Mouse (Mus musculus) hindbrain, embryonic 16.5 days (tissue): ENCODE measurements at regions not wholly inside any gene's neighbourhood (a gene's known extent, or its start where the extent isn't known, plus 50 kb on each side); places are given as distances from the start of the nearest gene placed in this dataset.

Experiments
- ATAC-seq: fragments of 200-750 bp; cut with Nextera tagmentation; 2 replicates; pipeline ENCODE4 v1.8.0; 2017; ENCODE audit warnings: moderate TSS enrichment, moderate library complexity
- H3K27ac ChIP-seq: fragments of 300-500 bp; sonication (generic); 2 replicates; pipeline ENCODE4 v1.5.1; 2014; ENCODE audit warnings: low read depth, mild to moderate bottlenecking, control low read depth, low read length, moderate library complexity
- H3K27me3 ChIP-seq: fragments of 300-500 bp; sonication (generic); replicated peaks from 2 replicates; pipeline ENCODE4 v1.6.1; 2014; ENCODE audit warnings: low read length; ENCODE audit not compliant: control insufficient read depth, insufficient read depth
- H3K36me3 ChIP-seq: fragments of 300-500 bp; sonication (generic); 2 replicates; pipeline ENCODE4 v1.6.1; 2014; ENCODE audit warnings: mild to moderate bottlenecking, low read length, moderate library complexity, mixed read lengths; ENCODE audit not compliant: control insufficient read depth, insufficient read depth
- H3K4me1 ChIP-seq: fragments of 300-500 bp; sonication (generic); 2 replicates; pipeline ENCODE4 v1.6.1; 2014; ENCODE audit warnings: low read depth, low read length; ENCODE audit not compliant: control insufficient read depth, insufficient read depth
- H3K4me2 ChIP-seq: fragments of 300-500 bp; sonication (generic); 2 replicates; pipeline ENCODE4 v1.6.1; 2014; ENCODE audit warnings: mild to moderate bottlenecking, low read length, control low read depth, moderate library complexity
- H3K4me3 ChIP-seq: fragments of 300-500 bp; sonication (generic); 2 replicates; pipeline ENCODE4 v1.5.1; 2014; ENCODE audit warnings: mild to moderate bottlenecking, low read length, control low read depth, moderate library complexity
- H3K9ac ChIP-seq: fragments of 300-500 bp; sonication (generic); 2 replicates; pipeline ENCODE4 v1.6.1; 2014; ENCODE audit warnings: low read depth, mild to moderate bottlenecking, control low read depth, low read length, moderate library complexity
- H3K9me3 ChIP-seq: fragments of 300-500 bp; sonication (generic); 2 replicates; pipeline ENCODE4 v1.6.1; 2014; ENCODE audit warnings: mild to moderate bottlenecking, low read length, moderate library complexity; ENCODE audit not compliant: control insufficient read depth
- WGBS: fragments of 180-500 bp; shearing (Covaris S2); extraction: QIAGEN DNeasy Blood & Tissue Kit; methylation state at CpG from one replicate; pipeline ENCODE4 v1.1.7; 2014; 5-methylcytosine and 5-hydroxymethylcytosine counted together

GRCm38 (mm10) chr3:134648727-134649445, 179.9 kb upstream of the Tacr3 start:
- no peaks in the 10 kb centered on the region for H3K36me3 ChIP-seq
- H3K27ac ChIP-seq, result no peak overlapping the region
- H3K9me3 ChIP-seq, result no peaks in the 10 kb centered on the region
- ATAC-seq, result peak; percentile 71
- H3K4me2 ChIP-seq, result no peak overlapping the region
- H3K4me3 ChIP-seq, result no peak overlapping the region
- H3K27me3 ChIP-seq, result no peaks in the 10 kb centered on the region
- no peaks in the 10 kb centered on the region for H3K4me1 ChIP-seq
- no peak overlapping the region for H3K9ac ChIP-seq
- WGBS, result 38% methylated on average over 3 of the region's 3 CpGs

- H3K4me2 ChIP-seq, result no peak overlapping the region
- no peaks in the 10 kb centered on the region for H3K4me1 ChIP-seq
- no peaks in the 10 kb centered on the region for H3K27me3 ChIP-seq
- peak; percentile 92; the same call in 1 of the 2 replicates for ATAC-seq
- no peaks in the 10 kb centered on the region for H3K9me3 ChIP-seq
- H3K27ac ChIP-seq, result no peak overlapping the region
- no peaks in the 10 kb centered on the region for H3K36me3 ChIP-seq
- H3K4me3 ChIP-seq, result no peak overlapping the region
- H3K9ac ChIP-seq, result no peak overlapping the region
- WGBS, result 28% methylated on average over 4 of the region's 4 CpGs
These were observed 174.8 kb upstream of the Tacr3 start for GRCm38 (mm10) chr3:134654051-134654450.

GRCm38 (mm10) chr3:134694893-134695292, 133.9 kb upstream of the Tacr3 start:
- Histone ChIP-seq H3K4me2 (no peak overlapping the region), H3K4me1 (no peaks in the 10 kb centered on the region), H3K27me3 (no peaks in the 10 kb centered on the region), H3K9me3 (no peaks in the 10 kb centered on the region), H3K27ac (no peak overlapping the region), H3K36me3 (no peaks in the 10 kb centered on the region), H3K9ac (no peak overlapping the region), H3K4me3 (no peak overlapping the region)
- peak; percentile 74 for ATAC-seq
- 65% methylated on average over 2 of the region's 2 CpGs for WGBS

- Histone ChIP-seq H3K27me3 (no peaks in the 10 kb centered on the region), H3K4me1 (no peaks in the 10 kb centered on the region), H3K4me3 (no peak overlapping the region), H3K4me2 (no peak overlapping the region), H3K27ac (no peak overlapping the region), H3K9me3 (no peaks in the 10 kb centered on the region), H3K9ac (no peak overlapping the region), H3K36me3 (no peaks in the 10 kb centered on the region)
- WGBS, result 31% methylated on average over 2 of the region's 2 CpGs
- ATAC-seq, result no peak
These were observed 110.2 kb upstream of the Tacr3 start for GRCm38 (mm10) chr3:134718620-134719019.

GRCm38 (mm10) chr3:134735684-134736083, 93.1 kb upstream of the Tacr3 start:
- Histone ChIP-seq H3K27me3 (no peaks in the 10 kb centered on the region), H3K9me3 (no peaks in the 10 kb centered on the region), H3K36me3 (no peaks in the 10 kb centered on the region), H3K4me2 (no peak overlapping the region), H3K4me1 (no peaks in the 10 kb centered on the region), H3K4me3 (no peak overlapping the region), H3K27ac (no peak overlapping the region), H3K9ac (no peak overlapping the region)
- no peak for ATAC-seq
- 55% methylated on average over 1 of the region's 1 CpGs for WGBS

GRCm38 (mm10) chr3:134761108-134761507, 67.7 kb upstream of the Tacr3 start:
- no peak for ATAC-seq
- 100% methylated on average over 1 of the region's 1 CpGs for WGBS
- H3K4me3 ChIP-seq, result no peak overlapping the region
- H3K4me2 ChIP-seq, result no peak overlapping the region
- H3K36me3 ChIP-seq, result no peaks in the 10 kb centered on the region
- no peaks in the 10 kb centered on the region for H3K4me1 ChIP-seq
- no peak overlapping the region for H3K27ac ChIP-seq
- no peaks in the 10 kb centered on the region for H3K9me3 ChIP-seq
- H3K9ac ChIP-seq, result no peak overlapping the region
- H3K27me3 ChIP-seq, result no peaks in the 10 kb centered on the region

- Histone ChIP-seq H3K36me3 (no peaks in the 10 kb centered on the region), H3K4me2 (no peak overlapping the region), H3K27me3 (no peaks in the 10 kb centered on the region), H3K9me3 (no peaks in the 10 kb centered on the region), H3K9ac (no peak overlapping the region), H3K4me3 (no peak overlapping the region), H3K4me1 (no peaks in the 10 kb centered on the region), H3K27ac (no peak overlapping the region)
- WGBS, result 83% methylated on average over 4 of the region's 4 CpGs
- ATAC-seq, result no peak
These were observed 65.4 kb upstream of the Tacr3 start for GRCm38 (mm10) chr3:134763264-134763936.
